Mouse (Mus musculus) G1E (cell line): ENCODE results near the gene Dock11. TPM values are rescaled to one million over a fixed set of nuclear protein-coding genes. Genes with fewer than 3 reads are reported as not detected.

Experiments used
- ATAC-seq: 2 replicates; pipeline ENCODE4 v1.8.0; 2016; ENCODE audit warnings: mild to moderate bottlenecking; ENCODE audit not compliant: insufficient number of reproducible peaks, poor library complexity, low FRiP score, severe bottlenecking; ENCODE audit errors: extremely low read depth
- DNase-seq: peaks from one replicate; pipeline ENCODE4 v3.0.0; 2012; ENCODE audit warnings: low spot score
- H3K27me3 ChIP-seq: 2 replicates; pipeline ENCODE4 v1.6.1; 2012; ENCODE audit warnings: mild to moderate bottlenecking, low read length, inconsistent platforms; ENCODE audit not compliant: insufficient read depth
- H3K36me3 ChIP-seq: replicated peaks from 2 replicates; pipeline ENCODE3; 2012; ENCODE audit warnings: mild to moderate bottlenecking, inconsistent platforms
- H3K4me1 ChIP-seq: 2 replicates; pipeline ENCODE4 v1.6.1; 2012; ENCODE audit warnings: low read depth, low read length, inconsistent platforms, mixed read lengths; ENCODE audit not compliant: insufficient read depth
- H3K4me3 ChIP-seq: 2 replicates; pipeline ENCODE4 v1.5.1; 2012; ENCODE audit warnings: low read depth, mild to moderate bottlenecking, inconsistent platforms, low read length, moderate library complexity, mixed read lengths
- H3K9me3 ChIP-seq: replicated peaks from 2 replicates; pipeline ENCODE4 v1.6.1; 2012; ENCODE audit warnings: inconsistent platforms
- CTCF ChIP-seq: IDR thresholded peaks from 2 replicates; pipeline ENCODE4 v1.5.1; 2012; ENCODE audit warnings: low read depth, low read length, inconsistent platforms, mixed read lengths
- GATA1 ChIP-seq: IDR thresholded peaks from 2 replicates; pipeline ENCODE4 v1.6.1; 2012; ENCODE audit warnings: borderline replicate concordance, low read length, inconsistent platforms, mixed read lengths
- GATA2 ChIP-seq: IDR thresholded peaks from 2 replicates; pipeline ENCODE4 v1.6.1; 2012; ENCODE audit warnings: low read depth, low read length, inconsistent platforms, borderline replicate concordance
- POLR2AphosphoS5 ChIP-seq: IDR thresholded peaks from 2 replicates; pipeline ENCODE4 v1.6.1; 2012; ENCODE audit warnings: low read depth, low read length, inconsistent platforms; ENCODE audit not compliant: insufficient replicate concordance
- TAL1 ChIP-seq: conservative IDR thresholded peaks from 2 replicates; pipeline ENCODE4 v1.6.1; 2012; ENCODE audit warnings: low read depth, low read length, inconsistent platforms, mixed read lengths
- polyA plus RNA-seq: library from polyadenylated mRNA; stranded (reverse); fragments of >175 nt; gene quantifications from 2 replicates; pipeline ENCODE4 v1.2.3, GENCODE M21; 2012
- total RNA-seq, 2 experiments: library from RNA; stranded (forward) in 1 of 2; stranded (reverse) in 1 of 2; fragments of 200-1000 nt in 1 of 2; fragments of >200 nt in 1 of 2; fragmentation: Nextera tagmentation in 1 of 2; gene quantifications; 2 replicates each; pipeline ENCODE4 v1.2.3; 2014 to 2017

Gene Dock11
- total and polyA plus RNA-seq, 3 experiments = not detected

- Histone ChIP-seq H3K27me3 (no peaks in the 10 kb centered on the region), H3K36me3 (no peaks in the 10 kb centered on the region), H3K9me3 (no peaks in the 10 kb centered on the region), H3K4me1 (no peaks in the 10 kb centered on the region), H3K4me3 (no peak overlapping the region)
- ATAC-seq (no peak), DNase-seq (no peak)
- TF ChIP-seq POLR2AphosphoS5 (no peak), TAL1 (no peak), CTCF (no peak), GATA2 (no peak), GATA1 (no peak)
Measured at GRCm38 (mm10) chrX:35946394-35946793, 57.8 kb downstream of the Dock11 start.

- TF ChIP-seq POLR2AphosphoS5 (no peak), GATA2 (no peak), TAL1 (no peak), GATA1 (no peak), CTCF (no peak)
- no peaks in the 10 kb centered on the region for H3K36me3 ChIP-seq
- H3K4me3 ChIP-seq = no peak overlapping the region
- ATAC-seq = no peak
- no peaks in the 10 kb centered on the region for H3K9me3 ChIP-seq
- H3K4me1 ChIP-seq = no peaks in the 10 kb centered on the region
- no peak for DNase-seq
- no peaks in the 10 kb centered on the region for H3K27me3 ChIP-seq
Measured at GRCm38 (mm10) chrX:35950135-35950534, 61.5 kb downstream of the Dock11 start.

- H3K4me3 ChIP-seq = no peak overlapping the region
- no peaks in the 10 kb centered on the region for H3K9me3 ChIP-seq
- H3K36me3 ChIP-seq = no peaks in the 10 kb centered on the region
- ATAC-seq = no peak
- H3K27me3 ChIP-seq = no peaks in the 10 kb centered on the region
- DNase-seq = no peak
- TF ChIP-seq POLR2AphosphoS5 (no peak), GATA1 (no peak), CTCF (no peak), GATA2 (no peak), TAL1 (no peak)
- no peaks in the 10 kb centered on the region for H3K4me1 ChIP-seq
Measured at GRCm38 (mm10) chrX:35951945-35952344, 63.3 kb downstream of the Dock11 start.

- ATAC-seq (no peak), DNase-seq (no peak)
- TF ChIP-seq POLR2AphosphoS5 (no peak), CTCF (no peak), TAL1 (no peak), GATA1 (no peak), GATA2 (no peak)
- no peaks in the 10 kb centered on the region for H3K36me3 ChIP-seq
- no peaks in the 10 kb centered on the region for H3K27me3 ChIP-seq
- H3K9me3 ChIP-seq = no peaks in the 10 kb centered on the region
- H3K4me3 ChIP-seq = no peak overlapping the region
- no peaks in the 10 kb centered on the region for H3K4me1 ChIP-seq
Measured at GRCm38 (mm10) chrX:35952521-35953095, 64.0 kb downstream of the Dock11 start.

- ATAC-seq (no peak), DNase-seq (no peak)
- TF ChIP-seq POLR2AphosphoS5 (no peak), GATA1 (no peak), CTCF (no peak), GATA2 (no peak), TAL1 (no peak)
- Histone ChIP-seq H3K9me3 (no peaks in the 10 kb centered on the region), H3K4me1 (no peaks in the 10 kb centered on the region), H3K27me3 (no peaks in the 10 kb centered on the region), H3K36me3 (no peaks in the 10 kb centered on the region), H3K4me3 (no peak overlapping the region)
Measured at GRCm38 (mm10) chrX:35956236-35956635, 67.6 kb downstream of the Dock11 start.

GRCm38 (mm10) chrX:35963087-35963486, 74.5 kb downstream of the Dock11 start:
- Histone ChIP-seq H3K9me3 (no peaks in the 10 kb centered on the region), H3K27me3 (no peaks in the 10 kb centered on the region), H3K36me3 (no peaks in the 10 kb centered on the region), H3K4me3 (no peak overlapping the region), H3K4me1 (no peaks in the 10 kb centered on the region)
- no peak for DNase-seq
- TF ChIP-seq CTCF (no peak), GATA1 (no peak), POLR2AphosphoS5 (no peak), TAL1 (no peak), GATA2 (no peak)
- no peak for ATAC-seq
